Mouse (Mus musculus): ENCODE measurements around the gene Olfr1467.

The Olfr1467 gene

GRCm38 (mm10) chr19:13361936-13362335 lies at the start of gene Olfr1467:
Olfr1467 (plus strand) TSS chr19:13362236.
- DNase-seq (ENCODE audit: low read depth, low spot score): no peak

- DNase-seq (ENCODE audit: low read depth, low spot score): no peak
These were observed 46.6 kb upstream of the Olfr1467 start, which contains the start of gene Olfr1465 for GRCm38 (mm10) chr19:13315441-13315840. Olfr1465 (minus strand) TSS chr19:13315541.

GRCm38 (mm10) chr19:13338562-13338961 lies 23.5 kb upstream of the Olfr1467 start, which contains the start of gene Olfr1466:
Olfr1466 (plus strand) TSS chr19:13338862.
- DNase-seq (ENCODE audit: low read depth, low spot score): no peak

- DNase-seq (ENCODE audit: low read depth, low spot score): no peak
These were observed 45.5 kb downstream of the Olfr1467 start, which contains the start of gene Olfr1469 for GRCm38 (mm10) chr19:13407549-13407948. Olfr1469 (plus strand) TSS chr19:13407849.

All from WW6 (cell line).